Mouse (Mus musculus) liver, embryonic 14.5 days (tissue): ENCODE results near the gene Ptpra. TPM values are rescaled to one million over a fixed set of nuclear protein-coding genes. Genes with fewer than 3 reads are reported as not detected.
A peak's percentile ranks its signal among the peaks of the same experiment; 100 is the strongest.

ENCODE experiments used
- ATAC-seq: fragments of 200-750 bp; cut with Nextera tagmentation; 2 replicates; pipeline ENCODE4 v1.8.0; 2017; ENCODE audit warnings: moderate number of reproducible peaks, mild to moderate bottlenecking, moderate library complexity; ENCODE audit not compliant: insufficient read depth
- DNase-seq, 3 experiments: peaks; one replicate each; pipeline ENCODE4 v3.0.0-alpha.2; 2012 to 2013; ENCODE audit warnings: low read depth in 3 of 3, low spot score in 3 of 3
- H3K27ac ChIP-seq: fragments of 300-500 bp; sonication (generic); 2 replicates; pipeline ENCODE4 v1.5.1; 2014; ENCODE audit warnings: moderate library complexity, mild to moderate bottlenecking, control low read depth, inconsistent platforms
- H3K27me3 ChIP-seq: fragments of 300-500 bp; sonication (generic); 2 replicates; pipeline ENCODE4 v1.6.1; 2014; ENCODE audit warnings: mild to moderate bottlenecking, low read length, moderate library complexity; ENCODE audit not compliant: control insufficient read depth, insufficient read depth
- H3K36me3 ChIP-seq: fragments of 300-500 bp; sonication (generic); replicated peaks from 2 replicates; pipeline ENCODE4 v1.6.1; 2014; ENCODE audit warnings: low read depth; ENCODE audit not compliant: control insufficient read depth, insufficient read depth
- H3K4me1 ChIP-seq, 2 experiments: fragments of 200-500 bp in 1 of 2; fragments of 300-500 bp in 1 of 2; sonication (generic) in 1 of 2; replicated peaks; 2 replicates each; pipeline ENCODE4 v1.6.1; 2012 to 2014; ENCODE audit warnings: antibody characterized with exemption in 1 of 2, inconsistent platforms in 1 of 2, low read length in 1 of 2; ENCODE audit not compliant: control insufficient read depth in 2 of 2, insufficient read depth in 2 of 2
- H3K4me2 ChIP-seq: fragments of 300-500 bp; sonication (generic); 2 replicates; pipeline ENCODE4 v1.6.1; 2014; ENCODE audit warnings: low read depth, mild to moderate bottlenecking, control low read depth, moderate library complexity
- H3K4me3 ChIP-seq, 2 experiments: fragments of 200-500 bp in 1 of 2; fragments of 300-500 bp in 1 of 2; sonication (generic) in 1 of 2; 2 replicates each; pipeline ENCODE4 v1.5.1; 2012 to 2014; ENCODE audit warnings: low read depth in 2 of 2, low read length in 2 of 2, mild to moderate bottlenecking in 2 of 2, control low read depth in 1 of 2, inconsistent platforms in 1 of 2, moderate library complexity in 1 of 2; ENCODE audit not compliant: insufficient read depth in 1 of 2
- H3K9ac ChIP-seq: fragments of 300-500 bp; sonication (generic); replicated peaks from 2 replicates; pipeline ENCODE4 v1.6.1; 2014; ENCODE audit warnings: mild to moderate bottlenecking, control low read depth, moderate library complexity
- H3K9me3 ChIP-seq: fragments of 300-500 bp; sonication (generic); 2 replicates; pipeline ENCODE4 v1.6.1; 2016; ENCODE audit warnings: low read length, mixed read lengths; ENCODE audit not compliant: control insufficient read depth
- CTCF ChIP-seq: IDR thresholded peaks from 2 replicates; pipeline ENCODE4 v1.5.1; 2016; ENCODE audit warnings: antibody characterized with exemption, low read depth, control low read depth
- EP300 ChIP-seq: IDR thresholded peaks from 2 replicates; pipeline ENCODE4 v1.6.1; 2016; ENCODE audit warnings: antibody characterized with exemption, low read depth
- WGBS: fragments of 180-500 bp; shearing (Covaris S2); extraction: QIAGEN DNeasy Blood & Tissue Kit; methylation state at CpG from one replicate; pipeline ENCODE4 v1.1.7; 2014; ENCODE audit not compliant: insufficient replicate concordance; 5-methylcytosine and 5-hydroxymethylcytosine counted together
- polyA plus RNA-seq, 2 experiments: library from polyadenylated mRNA; depleted of rRNA in 1 of 2; stranded (reverse) in 1 of 2; unstranded in 1 of 2; fragments of >200 nt; fragmentation: Nextera tagmentation in 1 of 2; extraction: Ambion mirVana in 1 of 2; gene quantifications; 2 replicates each; pipeline versions ENCODE4 v1.2.1 to v1.2.3; 2012 to 2014

The Ptpra gene
- polyA plus RNA-seq, 2 experiments, result 19.3 to 29.6 TPM

GRCm38 (mm10) chr2:130546957-130547356 lies 96.9 kb downstream of the Ptpra start:
- no peak overlapping the region for H3K4me3 ChIP-seq
- no peaks in the 10 kb centered on the region for H3K27me3 ChIP-seq
- H3K4me2 ChIP-seq, result no peak overlapping the region
- no peak overlapping the region for H3K27ac ChIP-seq
- WGBS, result 41% methylated on average over 8 of the region's 8 CpGs
- H3K9ac ChIP-seq, result no peak overlapping the region
- peak in 2 of 3 experiments; percentile 23 to 25 for DNase-seq
- no peak for TF ChIP-seq EP300
- no peak for TF ChIP-seq CTCF
- peaks cover 0 to 3% of the 10 kb centered on the region in 2 experiments; a peak in 2 of 4 replicates for H3K4me1 ChIP-seq
- ATAC-seq, result peak; percentile 86
- no peaks in the 10 kb centered on the region for H3K9me3 ChIP-seq
- H3K36me3 ChIP-seq, result peaks cover 18% of the 10 kb centered on the region

GRCm38 (mm10) chr2:130554841-130555240 lies 104.8 kb downstream of the Ptpra start:
- peaks cover 7% of the 10 kb centered on the region for H3K36me3 ChIP-seq
- H3K9me3 ChIP-seq, result no peaks in the 10 kb centered on the region
- H3K4me1 ChIP-seq, result no peaks in the 10 kb centered on the region
- H3K4me3 ChIP-seq, result no peak overlapping the region
- no peak overlapping the region for H3K4me2 ChIP-seq
- H3K27ac ChIP-seq, result no peak overlapping the region
- H3K9ac ChIP-seq, result no peak overlapping the region
- no peak for DNase-seq
- no peaks in the 10 kb centered on the region for H3K27me3 ChIP-seq
- WGBS, result 68% methylated on average over 7 of the region's 7 CpGs
- TF ChIP-seq CTCF, result no peak
- TF ChIP-seq EP300, result no peak
- ATAC-seq, result no peak

- H3K27me3 ChIP-seq, result no peaks in the 10 kb centered on the region
- H3K4me1 ChIP-seq, result no peaks in the 10 kb centered on the region
- H3K4me2 ChIP-seq, result no peak overlapping the region
- DNase-seq, result no peak
- H3K27ac ChIP-seq, result no peak overlapping the region
- ATAC-seq, result no peak
- no peak overlapping the region for H3K4me3 ChIP-seq
- TF ChIP-seq CTCF (no peak), EP300 (no peak)
- no peaks in the 10 kb centered on the region for H3K9me3 ChIP-seq
- 65% methylated on average over 1 of the region's 1 CpGs for WGBS
- peaks cover 7% of the 10 kb centered on the region for H3K36me3 ChIP-seq
- no peak overlapping the region for H3K9ac ChIP-seq
Observed at GRCm38 (mm10) chr2:130556292-130556691, 106.2 kb downstream of the Ptpra start.

GRCm38 (mm10) chr2:130557462-130557861 lies 107.4 kb downstream of the Ptpra start:
- Histone ChIP-seq H3K9ac (no peak overlapping the region), H3K27ac (no peak overlapping the region), H3K9me3 (no peaks in the 10 kb centered on the region), H3K4me1 (0 out of 4 replicates have a peak, but pooled peaks cover 0 to under 1% of the 10 kb centered on the region in 2 experiments), H3K27me3 (no peaks in the 10 kb centered on the region), H3K4me3 (no peak overlapping the region), H3K4me2 (no peak overlapping the region), H3K36me3 (peaks cover 7% of the 10 kb centered on the region)
- DNase-seq, result no peak
- ATAC-seq, result no peak
- TF ChIP-seq EP300 (no peak), CTCF (no peak)
- 82% methylated on average over 2 of the region's 2 CpGs for WGBS

GRCm38 (mm10) chr2:130558015-130558414 lies 107.9 kb downstream of the Ptpra start:
- no peak for DNase-seq
- TF ChIP-seq CTCF (peak; percentile 43), EP300 (no peak)
- no peak overlapping the region for H3K27ac ChIP-seq
- no peak for ATAC-seq
- H3K4me1 ChIP-seq, result peaks cover 3 to 6% of the 10 kb centered on the region in 2 experiments; a peak in 3 of 4 replicates
- WGBS, result 57% methylated on average over 2 of the region's 2 CpGs
- H3K4me3 ChIP-seq, result no peak overlapping the region
- H3K36me3 ChIP-seq, result peaks cover 2% of the 10 kb centered on the region
- H3K27me3 ChIP-seq, result no peaks in the 10 kb centered on the region
- no peaks in the 10 kb centered on the region for H3K9me3 ChIP-seq
- H3K9ac ChIP-seq, result no peak overlapping the region
- H3K4me2 ChIP-seq, result no peak overlapping the region
